Mouse (Mus musculus) megakaryocyte, embryonic 14.5 days (primary cell): ENCODE measurements at regions not wholly inside any gene's neighbourhood (a gene's known extent, or its start where the extent isn't known, plus 50 kb on each side); places are given as distances from the start of the nearest gene placed in this dataset.

Source experiments
- FLI1 ChIP-seq: IDR thresholded peaks from 2 replicates; pipeline ENCODE4 v1.6.1; 2012; ENCODE audit warnings: low read length, inconsistent platforms, mixed read lengths
- GATA1 ChIP-seq: IDR thresholded peaks from 3 replicates; pipeline ENCODE4 v1.6.1; 2012; ENCODE audit warnings: mixed read lengths, low read length, inconsistent platforms, borderline replicate concordance

DNA sequence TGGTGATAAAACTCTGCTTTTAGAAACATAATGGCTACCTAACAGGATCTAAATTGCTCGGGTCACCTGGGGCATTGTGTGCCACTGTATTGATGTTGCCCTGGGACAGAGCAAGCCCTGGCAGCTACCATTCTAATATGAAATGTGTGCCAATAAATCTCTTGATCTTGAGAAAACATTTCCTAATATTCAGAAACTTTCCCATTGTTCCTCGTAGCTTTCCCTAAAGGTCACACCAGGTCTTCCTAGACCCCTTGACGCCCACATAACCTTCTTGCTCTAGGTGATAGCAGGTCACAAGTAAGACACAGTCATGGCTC, 378.2 kb upstream of the Mmadhc start:
- no peak for TF ChIP-seq GATA1
- no peak for TF ChIP-seq FLI1
